Mouse (Mus musculus) ES-E14 (cell line): ENCODE data around the gene Ino80e.

Experiments
- CHD2 ChIP-seq: IDR thresholded peaks from 2 replicates; pipeline ENCODE4 v1.6.1; 2014; ENCODE audit warnings: mild to moderate bottlenecking, low read depth, low read length, inconsistent platforms
- HCFC1 ChIP-seq: IDR thresholded peaks from 2 replicates; pipeline ENCODE4 v1.6.1; 2012; ENCODE audit warnings: low read length, inconsistent platforms, borderline replicate concordance; ENCODE audit not compliant: insufficient read depth
- ZC3H11A ChIP-seq: IDR thresholded peaks from 2 replicates; pipeline ENCODE4 v1.6.1; 2012; ENCODE audit warnings: low read depth, mild to moderate bottlenecking, inconsistent platforms, low read length, borderline replicate concordance
- ZNF384 ChIP-seq: IDR thresholded peaks from 2 replicates; pipeline ENCODE4 v1.6.1; 2012; ENCODE audit warnings: low read depth, low read length, inconsistent platforms

- TF ChIP-seq HCFC1 (no peak; the same call in 1 of the 2 replicates), CHD2 (no peak), ZNF384 (no peak), ZC3H11A (no peak)
Observed at GRCm38 (mm10) chr7:126898102-126898990, 36.2 kb upstream of the Ino80e start.
